Mouse (Mus musculus): ENCODE results near the gene Tmem18. TPM values are rescaled to one million over a fixed set of nuclear protein-coding genes. Genes with fewer than 3 reads are reported as not detected.

Gene Tmem18
- total RNA-seq (2012; rRNA removed) (15.0 and 20.0 TPM in 2 replicates), polyA plus RNA-seq (2012; ENCODE audit: insufficient read depth in 1 of 2, insufficient read length in 2 of 2, low read depth in 1 of 2, low replicate concordance in 2 of 2, missing spikeins in 1 of 2) (10 to 100 TPM in 1 of 2 experiments, not detected in 1; 17.0 TPM)

DNA sequence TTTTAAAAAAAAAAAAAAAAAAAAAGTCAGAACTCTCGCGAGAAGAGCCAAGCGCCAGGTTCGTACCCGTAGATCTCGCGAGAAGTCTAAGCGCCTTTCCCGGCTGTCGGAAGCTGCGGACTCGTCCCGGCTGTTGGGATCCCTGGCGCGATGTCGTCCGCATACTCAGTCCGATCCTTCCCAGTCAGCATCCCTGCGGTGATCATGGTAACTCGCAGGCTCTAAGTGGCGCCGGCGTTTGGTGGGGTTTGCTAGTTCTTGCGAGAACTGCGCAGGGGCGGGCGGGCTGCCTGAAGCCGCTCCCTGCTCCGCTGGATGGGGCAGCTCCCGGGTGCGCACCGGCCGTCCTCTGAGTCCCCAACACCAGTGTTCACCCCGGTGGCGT is at the start of gene Tmem18:
TSS of gene Tmem18 (plus strand) at position 71 of the 385 bp plus-strand sequence.
- Histone ChIP-seq H3K9ac (ENCODE audit: control insufficient read depth, low read depth, low read length, poor library complexity, severe bottlenecking) (peak within 1 kb of the TSS; percentile 85), H3K4me1 (ENCODE audit: control insufficient read depth in 1 of 2, insufficient read depth in 2 of 2, low read length in 2 of 2) (peaks cover 2 to 6% of the 10 kb centered on the region in 2 experiments; a peak in 3 of 4 replicates), H3K4me3 (ENCODE audit: control insufficient read depth in 1 of 2, insufficient read depth in 1 of 2, low read depth in 2 of 2, low read length in 2 of 2) (peak within 1 kb of the TSS; percentile 61 to 68), H3K27ac (ENCODE audit: control insufficient read depth, low read depth, low read length) (peak within 1 kb of the TSS; percentile 61), H3K79me2 (ENCODE audit: control insufficient read depth, insufficient read depth, low read length, poor library complexity) (peaks cover 6% of the 10 kb centered on the region), H3K9me3 (replicated peaks; ENCODE audit: insufficient read depth, low read length) (no peaks in the 10 kb centered on the region), H3K27me3 (ENCODE audit: control insufficient read depth in 1 of 2, insufficient read depth in 2 of 2, low read length in 2 of 2) (no peaks in the 10 kb centered on the region), H3K36me3 (ENCODE audit: control insufficient read depth in 1 of 2, insufficient read depth in 2 of 2, low read length in 2 of 2) (peaks cover 0 to 5% of the 10 kb centered on the region in 2 experiments; a peak in 1 of 4 replicates)
- DNase-seq (ENCODE audit: low read depth, low spot score): peak; percentile 89
- TF ChIP-seq NELFE (IDR thresholded peaks at IDR 0.05; ENCODE audit: low read depth, low read length) (peak; percentile 79), ZKSCAN1 (IDR thresholded peaks at IDR 0.05; ENCODE audit: low read depth, low read length) (no peak), TBP (IDR thresholded peaks at IDR 0.05; ENCODE audit: low read depth, low read length) (peak; percentile 87), MEF2A (IDR thresholded peaks at IDR 0.05; ENCODE audit: extremely low read depth, insufficient replicate concordance, low read depth, low read length, poor library complexity, severe bottlenecking) (no peak), MAX (IDR thresholded peaks at IDR 0.05; ENCODE audit: low read length) (no peak), E2F4 (IDR thresholded peaks at IDR 0.05; ENCODE audit: borderline replicate concordance, low read depth, low read length) (no peak), EP300 (IDR thresholded peaks at IDR 0.05; ENCODE audit: low read depth in 1 of 2, low read length in 2 of 2) (no peak), ZC3H11A (IDR thresholded peaks at IDR 0.05; ENCODE audit: low read depth, low read length) (no peak), RAD21 (IDR thresholded peaks at IDR 0.05; ENCODE audit: low read depth, low read length) (no peak), ZMIZ1 (IDR thresholded peaks at IDR 0.05; ENCODE audit: low read depth, low read length) (no peak), SIN3A (IDR thresholded peaks at IDR 0.05; ENCODE audit: low read length) (peak; percentile 74), GABPA (IDR thresholded peaks at IDR 0.05; ENCODE audit: low read depth, low read length) (no peak), MAZ (IDR thresholded peaks at IDR 0.05; ENCODE audit: low read depth, low read length) (no peak), MAFK (IDR thresholded peaks at IDR 0.05; ENCODE audit: borderline replicate concordance, low read depth, low read length) (no peak), SMC3 (IDR thresholded peaks at IDR 0.05; ENCODE audit: low read depth, low read length) (no peak), NRF1 (IDR thresholded peaks at IDR 0.05; ENCODE audit: insufficient read depth, low read depth, low read length, poor library complexity, severe bottlenecking) (no peak), TAL1 (IDR thresholded peaks at IDR 0.05; ENCODE audit: low read length) (no peak), GATA1 (IDR thresholded peaks at IDR 0.05; ENCODE audit: low read depth, low read length) (no peak), MYB (IDR thresholded peaks at IDR 0.05; ENCODE audit: low read depth, low read length) (no peak), ZNF384 (IDR thresholded peaks at IDR 0.05; ENCODE audit: low read depth, low read length) (peak; percentile 98), CTCF (IDR thresholded peaks at IDR 0.05 in 2 of 3, conservative IDR thresholded peaks at IDR 0.05 in 1 of 3; ENCODE audit: control insufficient read depth in 1 of 3, insufficient read depth in 1 of 3, low read depth in 2 of 3, low read length in 3 of 3, poor library complexity in 1 of 3, severe bottlenecking in 1 of 3) (no peak), POLR2AphosphoS5 (IDR thresholded peaks at IDR 0.05; ENCODE audit: borderline replicate concordance, low read depth, low read length) (no peak), JUND (IDR thresholded peaks at IDR 0.05; ENCODE audit: low read depth, low read length) (no peak), UBTF (IDR thresholded peaks at IDR 0.05; ENCODE audit: borderline replicate concordance, insufficient read depth, low read depth, low read length) (no peak), RCOR1 (IDR thresholded peaks at IDR 0.05; ENCODE audit: low read depth, low read length) (no peak), BHLHE40 (IDR thresholded peaks at IDR 0.05; ENCODE audit: borderline replicate concordance, low read depth, low read length) (no peak), HCFC1 (IDR thresholded peaks at IDR 0.05; ENCODE audit: low read depth, low read length) (peak; percentile 73), ETS1 (IDR thresholded peaks at IDR 0.05; ENCODE audit: low read depth, low read length) (no peak), MYC (IDR thresholded peaks at IDR 0.05; ENCODE audit: low read depth, low read length) (no peak), KAT2A (conservative IDR thresholded peaks at IDR 0.05; ENCODE audit: low read depth, low read length) (no peak), CHD1 (IDR thresholded peaks at IDR 0.05; ENCODE audit: low read depth, low read length) (no peak), POLR2A (IDR thresholded peaks at IDR 0.05; ENCODE audit: control insufficient read depth in 1 of 2, insufficient read depth in 1 of 2, low read depth in 1 of 2, low read length in 2 of 2, poor library complexity in 1 of 2) (peak; percentile 72 to 91; a peak in 3 of 4 replicates), POLR2AphosphoS2 (IDR thresholded peaks at IDR 0.05; ENCODE audit: low read length) (peak; percentile 54; the same call in 1 of the 2 replicates), TCF12 (IDR thresholded peaks at IDR 0.05; ENCODE audit: low read depth, low read length) (no peak), MXI1 (IDR thresholded peaks at IDR 0.05; ENCODE audit: low read depth, low read length) (peak; percentile 35; the same call in 1 of the 2 replicates), CHD2 (IDR thresholded peaks at IDR 0.05; ENCODE audit: low read length) (peak; percentile 96), ELF1 (IDR thresholded peaks at IDR 0.05; ENCODE audit: low read depth, low read length) (no peak), USF2 (IDR thresholded peaks at IDR 0.05; ENCODE audit: borderline replicate concordance in 1 of 2, insufficient read depth in 1 of 2, low read depth in 1 of 2, low read length in 2 of 2) (no peak)
